Mouse (Mus musculus): ENCODE data around the gene Rsu1. TPM values are rescaled to one million over a fixed set of nuclear protein-coding genes. Genes with fewer than 3 reads are reported as not detected.
A peak's percentile ranks its signal among the peaks of the same experiment; 100 is the strongest.

Rsu1 gene
- total RNA-seq, 2 experiments from 2014 or later, result 36.2 to 36.5 TPM

- Histone ChIP-seq H3K4me3 (no peak overlapping the region), H3K27ac (no peak overlapping the region)
- DNase-seq (ENCODE audit: low spot score in 2 of 2), result no peak
- no peak for TF ChIP-seq CTCF (conservative IDR thresholded peaks at IDR 0.05)
Measured at GRCm38 (mm10) chr2:13106531-13106930, 164.7 kb downstream of the Rsu1 start.

- Histone ChIP-seq H3K27ac (no peak overlapping the region), H3K4me3 (no peak overlapping the region)
- DNase-seq (ENCODE audit: low spot score in 2 of 2), result no peak
- TF ChIP-seq CTCF (conservative IDR thresholded peaks at IDR 0.05), result no peak
Measured at GRCm38 (mm10) chr2:13104388-13104787, 166.8 kb downstream of the Rsu1 start.

DNA sequence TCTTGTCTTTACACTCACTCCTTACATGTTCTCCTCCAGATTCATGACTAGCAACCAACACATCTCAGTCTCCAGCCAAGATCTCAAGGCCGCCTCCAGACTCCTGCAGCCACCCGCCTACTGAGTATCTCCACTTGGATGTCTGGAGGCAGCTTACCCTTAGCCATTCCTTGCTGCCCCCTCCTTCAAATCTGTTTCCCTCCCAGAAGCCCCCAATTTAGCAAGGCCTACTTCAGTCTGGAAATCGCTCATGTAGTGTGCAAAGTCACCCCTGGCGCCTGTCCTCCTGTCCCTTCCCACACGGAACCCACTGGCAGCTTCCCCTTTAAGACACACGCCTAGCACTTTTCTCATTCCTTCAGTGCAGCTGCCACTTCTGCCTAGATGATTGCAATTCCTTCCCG, 167.4 kb downstream of the Rsu1 start:
- Histone ChIP-seq H3K27ac (no peak overlapping the region), H3K4me3 (no peak overlapping the region)
- DNase-seq (ENCODE audit: low spot score in 2 of 2), result no peak
- no peak for TF ChIP-seq CTCF (conservative IDR thresholded peaks at IDR 0.05)

DNA sequence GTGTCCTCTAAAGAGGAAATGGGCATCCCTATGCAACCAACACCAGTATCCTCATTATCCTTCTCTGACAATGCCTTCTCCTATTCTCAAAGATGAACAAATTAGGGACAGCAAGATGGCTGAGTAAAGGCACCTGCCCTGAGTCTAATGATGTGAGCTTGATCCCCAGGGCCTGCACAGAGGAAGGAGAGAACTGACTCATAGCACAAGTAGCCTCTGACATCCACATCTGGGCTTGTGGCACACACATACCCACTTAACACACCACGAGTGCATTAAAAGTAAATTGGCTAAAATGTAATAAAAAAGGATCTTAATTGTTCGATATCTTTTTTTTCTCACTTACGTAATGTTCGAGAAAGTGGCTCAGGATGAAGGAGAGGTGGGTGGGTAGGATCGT, 177.2 kb downstream of the Rsu1 start:
- Histone ChIP-seq H3K4me3 (no peak overlapping the region), H3K27ac (no peak overlapping the region)
- TF ChIP-seq CTCF (conservative IDR thresholded peaks at IDR 0.05), result no peak
- no peak for DNase-seq (ENCODE audit: low spot score in 2 of 2)

DNA sequence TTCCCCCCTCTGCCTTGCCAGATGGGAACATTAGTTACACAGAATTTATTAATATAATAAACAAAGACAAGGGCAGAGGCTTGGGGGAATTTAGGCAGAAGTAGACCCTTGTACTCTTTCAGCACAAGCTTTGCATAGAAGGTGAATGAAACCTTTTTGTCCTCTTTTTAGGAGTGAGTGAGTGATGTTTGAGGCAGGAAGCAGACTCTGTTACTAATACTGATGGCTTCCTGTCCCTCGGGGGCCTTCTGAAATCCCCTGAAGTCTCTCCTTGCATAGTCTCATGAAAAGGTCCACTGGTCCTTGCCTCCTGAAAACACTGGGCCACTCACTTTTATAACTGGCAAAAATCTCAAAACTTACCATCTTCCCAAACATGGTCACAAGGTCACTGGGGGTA, 177.6 kb downstream of the Rsu1 start:
- Histone ChIP-seq H3K27ac (no peak overlapping the region), H3K4me3 (no peak overlapping the region)
- no peak for DNase-seq (ENCODE audit: low spot score in 2 of 2)
- no peak for TF ChIP-seq CTCF (conservative IDR thresholded peaks at IDR 0.05)

DNA sequence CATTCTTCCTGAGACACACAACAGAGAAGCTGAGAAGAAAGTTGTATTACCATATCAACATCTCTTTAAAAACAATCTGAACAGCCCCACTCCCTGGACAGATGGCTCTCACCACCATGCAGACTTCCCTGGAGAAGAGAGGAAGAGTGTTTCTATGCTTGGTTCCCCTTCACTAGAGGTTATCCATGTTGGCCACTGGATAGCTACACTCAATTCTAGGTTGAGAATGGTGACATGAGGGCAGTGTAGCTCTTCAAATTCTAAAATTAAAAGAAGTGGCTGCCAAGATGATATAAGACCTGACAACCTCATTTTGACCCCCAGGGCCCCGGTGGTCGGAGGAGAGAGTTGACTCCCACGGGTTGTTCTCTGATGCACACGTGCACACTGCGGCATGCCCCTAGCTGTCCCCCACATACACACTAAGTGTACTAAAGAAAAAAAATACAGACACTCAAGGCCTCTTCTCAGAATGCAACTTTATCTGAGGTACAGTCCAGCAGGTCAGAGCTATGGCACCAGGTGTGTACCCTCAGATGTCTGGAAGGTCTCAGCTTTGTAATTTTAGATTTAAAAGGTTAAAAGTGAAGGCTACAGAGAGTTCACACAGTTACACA, 179.7 kb downstream of the Rsu1 start:
- DNase-seq (ENCODE audit: low spot score in 2 of 2), result no peak
- TF ChIP-seq CTCF (conservative IDR thresholded peaks at IDR 0.05), result no peak
- Histone ChIP-seq H3K27ac (no peak overlapping the region), H3K4me3 (no peak overlapping the region)

DNA sequence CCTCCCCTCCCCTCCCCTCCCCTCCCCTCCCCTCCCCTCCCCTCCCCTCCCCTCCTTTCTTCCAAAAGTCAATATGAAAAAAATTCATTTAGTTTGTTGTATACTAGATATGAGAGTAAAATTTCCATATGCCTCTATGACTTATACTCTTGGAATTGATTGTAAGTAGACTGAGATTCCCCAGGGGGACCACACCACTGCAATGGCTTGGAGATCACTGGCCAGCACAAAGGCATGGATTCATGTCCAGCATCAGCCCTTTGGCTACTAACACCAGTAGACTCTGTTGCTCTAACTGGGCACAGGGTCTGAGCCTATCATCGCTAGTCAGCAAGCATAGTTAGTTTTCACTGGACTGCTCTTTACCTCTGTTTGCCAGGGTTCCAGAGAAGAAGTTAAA, 180.4 kb downstream of the Rsu1 start:
- no peak overlapping the region for H3K4me3 ChIP-seq
- TF ChIP-seq CTCF (conservative IDR thresholded peaks at IDR 0.05), result no peak
- H3K27ac ChIP-seq, result no peak overlapping the region
- no peak for DNase-seq (ENCODE audit: low spot score in 2 of 2)

GRCm38 (mm10) chr2:13089861-13090260, 181.4 kb downstream of the Rsu1 start:
- H3K4me3 ChIP-seq, result no peak overlapping the region
- no peak for TF ChIP-seq CTCF (conservative IDR thresholded peaks at IDR 0.05)
- no peak overlapping the region for H3K27ac ChIP-seq
- no peak for DNase-seq (ENCODE audit: low spot score in 2 of 2)

DNA sequence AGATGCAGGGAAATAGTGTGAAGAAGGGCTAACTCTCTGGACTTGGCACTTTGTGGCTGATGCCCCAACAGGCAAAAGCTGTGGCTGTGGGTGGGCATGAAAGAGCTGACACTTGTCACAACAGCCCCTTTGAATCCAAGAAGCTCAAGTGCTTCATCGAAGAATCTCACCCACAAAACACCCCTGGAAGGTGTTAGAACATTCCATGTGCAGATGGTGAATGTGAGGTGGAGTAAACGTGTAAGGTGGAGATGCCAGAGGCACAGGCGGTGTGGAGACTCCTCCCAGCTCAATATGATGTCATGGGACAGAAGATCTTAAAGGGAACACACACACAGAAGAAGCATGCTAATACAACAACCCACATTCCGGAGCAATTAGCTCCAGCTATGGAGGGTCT, 182.9 kb downstream of the Rsu1 start:
- Histone ChIP-seq H3K27ac (no peak overlapping the region), H3K4me3 (no peak overlapping the region)
- no peak for DNase-seq (ENCODE audit: low spot score in 2 of 2)
- TF ChIP-seq CTCF (conservative IDR thresholded peaks at IDR 0.05), result no peak

GRCm38 (mm10) chr2:13087811-13088210, 183.4 kb downstream of the Rsu1 start:
- TF ChIP-seq CTCF (conservative IDR thresholded peaks at IDR 0.05), result no peak
- Histone ChIP-seq H3K4me3 (no peak overlapping the region), H3K27ac (no peak overlapping the region)
- DNase-seq (ENCODE audit: low spot score in 2 of 2), result no peak

DNA sequence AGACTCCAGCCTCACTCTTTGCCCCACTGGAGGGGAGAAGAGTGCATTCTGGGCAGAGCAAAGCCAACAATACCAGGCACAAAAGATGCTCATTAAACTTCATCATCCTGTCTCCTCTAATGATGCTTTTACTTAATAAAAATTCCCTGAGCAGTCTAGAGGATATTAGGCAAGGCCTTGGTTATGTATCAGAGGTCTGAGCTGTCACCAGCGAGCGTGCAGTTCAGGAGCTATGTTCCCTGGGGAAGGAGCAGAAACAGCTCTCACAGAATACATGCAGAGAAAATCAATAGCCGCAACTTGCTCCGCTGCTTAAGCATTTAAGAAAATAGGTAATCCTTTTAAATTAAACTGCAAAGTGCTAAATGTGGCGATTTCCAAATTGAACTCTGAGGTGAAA, 187.0 kb downstream of the Rsu1 start:
- no peak overlapping the region for H3K27ac ChIP-seq
- no peak overlapping the region for H3K4me3 ChIP-seq
- no peak for DNase-seq (ENCODE audit: low spot score in 2 of 2)
- no peak for TF ChIP-seq CTCF (conservative IDR thresholded peaks at IDR 0.05)

DNA sequence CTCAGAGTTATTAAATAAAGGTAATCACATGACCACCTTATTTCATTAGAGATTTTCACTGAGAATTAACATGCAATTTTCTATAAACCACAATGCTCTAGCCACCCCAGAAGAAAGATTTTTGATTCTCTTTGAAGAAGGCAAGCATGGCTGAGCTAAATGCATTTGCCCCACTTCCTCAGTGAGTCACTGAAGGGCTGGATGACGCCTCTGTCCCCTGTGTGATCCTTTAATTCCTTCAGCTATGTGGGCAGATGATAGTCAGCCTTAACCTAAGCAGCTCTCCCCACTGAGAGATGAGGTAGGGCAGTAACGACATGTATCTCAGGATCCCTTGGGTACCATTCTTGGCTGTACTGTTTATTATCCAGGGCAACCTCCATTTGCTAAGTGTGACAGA, 190.7 kb downstream of the Rsu1 start:
- no peak for TF ChIP-seq CTCF (conservative IDR thresholded peaks at IDR 0.05)
- Histone ChIP-seq H3K27ac (no peak overlapping the region), H3K4me3 (no peak overlapping the region)
- no peak for DNase-seq (ENCODE audit: low spot score in 2 of 2)

DNA sequence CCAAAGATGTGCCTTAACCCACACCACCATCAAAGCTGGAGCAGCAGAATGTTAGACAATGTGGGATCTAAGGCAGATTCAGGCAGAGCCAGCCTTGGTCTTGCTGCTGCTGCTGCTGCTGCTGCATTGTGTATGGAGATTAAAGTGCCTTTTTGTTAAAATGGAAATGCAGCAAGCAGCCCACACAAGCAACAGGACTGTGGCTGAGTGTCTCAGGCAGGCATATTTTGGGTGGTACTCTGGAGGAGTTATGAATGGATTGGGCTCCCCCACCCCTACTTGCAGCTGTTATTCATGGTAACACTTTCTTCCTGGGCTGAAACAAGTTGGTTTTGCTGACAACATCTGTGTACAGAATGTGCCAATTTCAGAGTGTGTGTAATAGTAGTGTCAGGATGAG, 199.0 kb downstream of the Rsu1 start:
- no peak overlapping the region for H3K27ac ChIP-seq
- no peak for DNase-seq (ENCODE audit: low spot score in 2 of 2)
- no peak for TF ChIP-seq CTCF (conservative IDR thresholded peaks at IDR 0.05)
- H3K4me3 ChIP-seq, result no peak overlapping the region

DNA sequence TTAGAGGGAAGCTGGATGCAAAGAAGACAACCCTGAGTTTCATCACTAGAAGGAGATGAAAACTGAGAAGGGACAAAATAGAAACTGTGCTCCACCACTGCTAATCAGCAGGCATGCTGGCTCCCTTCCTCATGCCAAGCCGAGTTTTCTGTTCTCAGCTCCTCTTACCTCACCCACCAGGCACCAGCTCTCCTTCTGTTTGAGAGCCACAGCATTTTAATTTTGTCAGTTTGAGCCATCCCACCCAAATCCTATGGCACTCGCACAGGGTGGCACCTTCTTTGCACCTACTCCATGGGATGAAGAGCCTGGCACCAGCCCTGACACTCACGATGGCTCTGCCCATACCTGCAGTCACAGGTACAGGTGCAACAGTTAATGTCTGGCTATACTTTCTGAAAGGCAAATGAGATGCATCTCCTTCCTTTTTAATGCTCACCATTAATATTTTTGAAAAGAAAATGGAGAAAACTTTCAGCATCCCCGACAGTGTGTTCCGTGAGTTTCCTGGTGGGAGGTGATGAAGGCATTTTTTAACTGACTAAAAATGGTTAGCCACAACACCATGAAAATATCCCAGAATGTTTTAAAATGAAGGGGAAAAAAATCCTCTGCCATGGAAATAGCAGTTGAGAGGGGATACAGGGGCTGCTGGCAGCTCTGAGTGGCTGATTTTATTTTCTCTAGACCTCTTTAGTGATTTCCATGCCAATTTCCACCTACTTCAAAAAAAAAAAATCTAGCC, 210.6 kb downstream of the Rsu1 start:
- H3K4me3 ChIP-seq, result no peak overlapping the region

More for the DNA sequence above, 210.6 kb downstream of the Rsu1 start:
- no peak overlapping the region for H3K27ac ChIP-seq
- peak; percentile 9 to 10 for DNase-seq (ENCODE audit: low spot score in 2 of 2)
- no peak for TF ChIP-seq CTCF (conservative IDR thresholded peaks at IDR 0.05)
